Mouse (Mus musculus) midbrain, embryonic 14.5 days (tissue): ENCODE results near the gene Ambra1. TPM values are rescaled to one million over a fixed set of nuclear protein-coding genes. Genes with fewer than 3 reads are reported as not detected.

Experiments used
- ATAC-seq: fragments of 200-750 bp; cut with Nextera tagmentation; 2 replicates; pipeline ENCODE4 v1.8.0; 2017; ENCODE audit warnings: moderate number of reproducible peaks, moderate library complexity; ENCODE audit not compliant: low FRiP score, low TSS enrichment
- DNase-seq: peaks from one replicate; pipeline ENCODE4 v3.0.0-alpha.2; 2015
- H3K27ac ChIP-seq: fragments of 300-500 bp; sonication (generic); replicated peaks from 2 replicates; pipeline ENCODE4 v1.5.1; 2014; ENCODE audit warnings: mild to moderate bottlenecking, low read depth, low read length, moderate library complexity
- H3K27me3 ChIP-seq: fragments of 300-500 bp; sonication (generic); 2 replicates; pipeline ENCODE4 v1.6.1; 2014; ENCODE audit warnings: low read length, control low read depth, mixed read lengths; ENCODE audit not compliant: control insufficient read depth, insufficient read depth
- H3K36me3 ChIP-seq: fragments of 300-500 bp; sonication (generic); 2 replicates; pipeline ENCODE4 v1.6.1; 2014; ENCODE audit warnings: low read length, control low read depth; ENCODE audit not compliant: control insufficient read depth, insufficient read depth
- H3K4me1 ChIP-seq: fragments of 300-500 bp; sonication (generic); 2 replicates; pipeline ENCODE4 v1.6.1; 2014; ENCODE audit warnings: mild to moderate bottlenecking, antibody characterized with exemption, low read length, control low read depth; ENCODE audit not compliant: control insufficient read depth, insufficient read depth
- H3K4me2 ChIP-seq: fragments of 300-500 bp; sonication (generic); 2 replicates; pipeline ENCODE4 v1.6.1; 2014; ENCODE audit warnings: mild to moderate bottlenecking, low read length, moderate library complexity
- H3K4me3 ChIP-seq: fragments of 300-500 bp; sonication (generic); replicated peaks from 2 replicates; pipeline ENCODE4 v1.5.1; 2014; ENCODE audit warnings: low read depth, low read length
- H3K9ac ChIP-seq: fragments of 300-500 bp; sonication (generic); replicated peaks from 2 replicates; pipeline ENCODE4 v1.6.1; 2014; ENCODE audit warnings: mild to moderate bottlenecking, low read length, moderate library complexity
- H3K9me3 ChIP-seq: fragments of 300-500 bp; sonication (generic); 2 replicates; pipeline ENCODE4 v1.6.1; 2016; ENCODE audit warnings: low read length, control low read depth, mixed read lengths; ENCODE audit not compliant: control insufficient read depth
- WGBS: fragments of 180-500 bp; shearing (Covaris S2); extraction: QIAGEN DNeasy Blood & Tissue Kit; methylation state at CpG from one replicate; pipeline ENCODE4 v1.1.7; 2014; 5-methylcytosine and 5-hydroxymethylcytosine counted together
- microRNA-seq: library from miRNA; unstranded; fragments of <30 nt; microRNA quantifications from one replicate; pipeline ENCODE4, GENCODE M21; 2016
- polyA plus RNA-seq: library from polyadenylated mRNA; unstranded; fragments of >200 nt; fragmentation: Nextera tagmentation; extraction: Ambion mirVana; gene quantifications from 2 replicates; pipeline ENCODE4 v1.2.1, GENCODE M21; 2014

Gene Ambra1
- polyA plus RNA-seq, 1 experiment from 2014 or later, result 22.8 TPM

DNA sequence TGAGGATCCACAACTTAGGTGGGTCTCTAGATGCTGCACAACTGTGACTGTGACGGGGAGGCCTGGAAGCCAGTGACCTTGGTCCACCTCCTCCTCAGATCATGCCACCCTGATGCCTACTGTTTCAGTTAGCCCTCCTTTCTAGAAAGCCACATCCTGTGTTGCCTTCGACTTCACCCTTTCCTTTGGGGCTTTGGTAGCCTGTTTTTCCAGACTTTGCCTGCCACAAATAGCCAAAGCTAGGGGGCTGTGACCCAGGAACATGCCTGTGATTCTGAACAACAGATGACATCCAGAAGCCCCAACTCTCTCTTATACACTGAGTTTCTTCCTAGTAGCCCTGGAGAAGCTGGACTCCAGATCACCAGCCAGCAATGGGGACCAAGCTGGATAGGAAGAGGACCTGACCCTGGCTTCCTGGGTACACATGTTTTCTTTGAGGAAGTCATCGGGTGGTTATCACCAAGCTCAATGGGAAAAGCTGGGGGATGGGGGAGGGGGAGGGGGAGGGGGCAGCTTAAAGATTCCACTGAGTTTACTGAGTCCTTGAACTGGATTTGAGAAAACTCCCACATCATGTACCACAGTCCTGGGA is 234.8 kb downstream of the Ambra1 start:
- no peak overlapping the region for H3K27ac ChIP-seq
- H3K27me3 ChIP-seq, result no peaks in the 10 kb centered on the region
- H3K4me1 ChIP-seq, result peaks cover 17% of the 10 kb centered on the region
- DNase-seq, result no peak
- H3K9ac ChIP-seq, result no peak overlapping the region
- no peaks in the 10 kb centered on the region for H3K36me3 ChIP-seq
- H3K4me2 ChIP-seq, result no peak overlapping the region
- no peak for ATAC-seq
- no peaks in the 10 kb centered on the region for H3K9me3 ChIP-seq
- 79% methylated on average over 3 of the region's 3 CpGs for WGBS
- no peak overlapping the region for H3K4me3 ChIP-seq

DNA sequence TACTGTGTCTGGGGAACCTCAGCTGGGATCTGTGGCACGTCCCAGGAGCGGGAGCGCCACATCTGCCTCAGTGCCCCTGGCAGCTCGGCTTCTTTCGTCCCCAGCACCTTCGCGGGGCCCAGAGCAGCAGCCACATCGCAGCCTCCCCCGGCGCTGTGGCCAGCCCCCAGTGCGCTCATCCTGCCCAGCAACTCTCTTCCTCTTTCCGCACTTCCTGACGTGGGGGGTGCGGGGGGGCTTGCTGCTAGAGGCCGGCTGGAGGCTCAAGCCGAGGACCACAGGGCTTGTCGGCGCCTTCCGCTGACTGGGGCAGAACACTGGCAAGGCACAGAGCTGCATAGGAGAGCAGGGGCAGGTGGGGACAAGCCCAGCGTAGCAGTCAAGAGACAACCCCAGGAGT is 235.5 kb downstream of the Ambra1 start:
- no peaks in the 10 kb centered on the region for H3K9me3 ChIP-seq
- ATAC-seq, result no peak
- no peak overlapping the region for H3K9ac ChIP-seq
- no peaks in the 10 kb centered on the region for H3K27me3 ChIP-seq
- peak overlapping the region; percentile 2; the same call in 1 of the 2 replicates for H3K4me2 ChIP-seq
- no peaks in the 10 kb centered on the region for H3K36me3 ChIP-seq
- H3K4me3 ChIP-seq, result no peak overlapping the region
- DNase-seq, result no peak
- H3K27ac ChIP-seq, result no peak overlapping the region
- H3K4me1 ChIP-seq, result peaks cover 13% of the 10 kb centered on the region
- WGBS, result 23% methylated on average over 20 of the region's 20 CpGs

DNA sequence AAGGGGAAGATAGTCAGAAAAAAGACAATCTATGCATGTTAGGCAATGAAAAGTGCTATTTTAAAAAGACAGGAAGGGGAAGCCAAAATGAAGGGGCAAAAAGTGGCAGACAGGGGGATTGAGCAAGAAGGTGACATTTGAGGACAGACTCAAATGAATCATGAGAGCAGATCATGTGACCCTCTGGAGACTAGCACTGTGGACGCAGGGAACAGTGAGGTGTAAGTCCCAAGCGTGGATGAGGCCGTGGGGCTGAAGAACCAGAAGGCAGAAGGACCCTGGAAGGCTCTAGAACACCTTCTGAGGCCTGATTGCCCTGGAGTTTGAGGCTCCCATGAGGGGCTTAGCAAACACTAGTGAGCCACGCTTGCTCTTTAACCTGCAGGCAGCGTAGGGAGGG is 236.4 kb downstream of the Ambra1 start:
- DNase-seq (no peak), ATAC-seq (no peak)
- H3K4me2 ChIP-seq, result no peak overlapping the region
- H3K27ac ChIP-seq, result no peak overlapping the region
- H3K27me3 ChIP-seq, result no peaks in the 10 kb centered on the region
- H3K36me3 ChIP-seq, result no peaks in the 10 kb centered on the region
- no peaks in the 10 kb centered on the region for H3K9me3 ChIP-seq
- peaks cover 18% of the 10 kb centered on the region for H3K4me1 ChIP-seq
- WGBS, result 86% methylated on average over 5 of the region's 5 CpGs
- H3K9ac ChIP-seq, result no peak overlapping the region
- H3K4me3 ChIP-seq, result no peak overlapping the region

DNA sequence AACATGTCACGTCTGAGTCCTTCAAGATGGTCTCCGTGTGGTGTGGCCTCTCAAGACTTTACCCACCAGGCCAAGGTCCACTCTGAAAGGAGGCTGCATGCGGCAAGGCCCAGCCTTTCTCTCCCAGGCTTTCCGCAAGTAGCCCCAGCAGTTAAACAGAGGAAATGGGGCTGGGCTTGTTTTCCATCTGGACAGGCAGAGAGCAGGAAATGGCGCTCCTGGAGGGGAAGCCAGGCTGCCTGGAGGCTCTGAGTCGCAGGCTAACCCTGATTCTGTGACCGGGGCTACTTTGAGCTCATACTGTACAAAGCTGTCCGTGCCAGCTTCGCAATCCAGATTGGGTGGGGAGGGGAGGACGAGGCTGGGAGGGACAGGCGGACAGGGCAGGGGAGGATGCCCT is 238.0 kb downstream of the Ambra1 start:
- Histone ChIP-seq H3K9ac (no peak overlapping the region), H3K9me3 (no peaks in the 10 kb centered on the region), H3K27ac (no peak overlapping the region), H3K27me3 (no peaks in the 10 kb centered on the region), H3K4me1 (peaks cover 17% of the 10 kb centered on the region), H3K4me3 (no peak overlapping the region), H3K36me3 (no peaks in the 10 kb centered on the region), H3K4me2 (no peak overlapping the region)
- no peak for ATAC-seq
- WGBS, result 73% methylated on average over 11 of the region's 11 CpGs
- DNase-seq, result no peak

Small RNAs within 50 kb of the gene (microRNA-seq; reads per million reads assigned to microRNA genes)
- gene Mir6999, result not detected

Other genes starting within 250 kb of the Ambra1 start
- gene Ckap5, start 203.4 kb upstream of the Ambra1 start, polyA plus RNA-seq, result 117 and 152 TPM in 2 replicates
- 0.11 TPM in 2 replicates for gene F2, start 93.7 kb upstream of the Ambra1 start, polyA plus RNA-seq
- 8.3 and 10.8 TPM in 2 replicates for gene Zfp408, start 80.3 kb upstream of the Ambra1 start, polyA plus RNA-seq
- gene Arhgap1, start 80.3 kb upstream of the Ambra1 start, polyA plus RNA-seq, result 96.1 and 101 TPM in 2 replicates
- gene Atg13, start 19.6 kb upstream of the Ambra1 start, polyA plus RNA-seq, result 36.3 and 45.0 TPM in 2 replicates
- gene Harbi1, start 19.3 kb upstream of the Ambra1 start, polyA plus RNA-seq, result 12.0 and 18.2 TPM in 2 replicates
- gene Chrm4, start 197.1 kb downstream of the Ambra1 start, polyA plus RNA-seq, result 0.34 and 0.65 TPM in 2 replicates
- gene Mdk, start 202.2 kb downstream of the Ambra1 start, polyA plus RNA-seq, result 131 and 196 TPM in 2 replicates
- gene Gm9821, start 215.6 kb downstream of the Ambra1 start, polyA plus RNA-seq, result 0.14 and 0.26 TPM in 2 replicates
- 27.5 and 32.0 TPM in 2 replicates for gene Dgkz, start 245.7 kb downstream of the Ambra1 start, polyA plus RNA-seq